18 mouse cellular contexts compared by ENCODE assay signal in the genomic region with DNA sequence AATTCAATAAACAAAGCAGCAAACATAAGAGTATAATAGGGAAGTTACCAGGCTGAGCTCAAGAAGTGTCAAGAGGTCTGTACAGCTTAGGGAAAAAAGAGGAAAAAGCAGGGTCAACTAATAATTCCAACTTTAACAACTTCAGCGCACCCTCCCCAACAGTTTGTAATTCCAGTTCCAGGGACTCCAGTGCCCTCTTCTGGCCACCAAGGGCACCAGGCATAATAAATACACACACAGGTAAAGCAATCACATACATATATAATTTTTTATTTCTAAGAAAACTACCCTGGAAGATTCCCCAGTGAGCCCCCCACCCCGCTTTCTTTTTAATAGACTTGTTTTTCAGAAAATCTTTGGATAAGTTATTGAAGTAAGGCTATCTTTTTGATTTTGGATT. TPM values are rescaled to one million over a fixed set of nuclear protein-coding genes. Genes with fewer than 3 reads are reported as not detected.
A peak's percentile ranks its signal among the peaks of the same experiment; 100 is the strongest.
DNase-seq lines count a peak whose midpoint lies in the region; ATAC-seq and TF ChIP-seq lines count a peak whose summit lies in the region.
"Had no signal": no experiment of that assay in that cellular context is flagged by ENCODE, and none has a peak within 500 bp of the region (broad histone marks: within the 10 kb centered on the region; RNA-seq: fewer than 3 reads in every experiment).

No protein-coding gene starts in this region.

- no peaks in the 10 kb centered on the region for H3K9me3 ChIP-seq in kidney, postnatal 0 days (replicated peaks; ENCODE audit: low read length)
- no peaks in the 10 kb centered on the region for H3K9me3 ChIP-seq in lung, postnatal 0 days (ENCODE audit: low read length)
- no peaks in the 10 kb centered on the region for H3K9me3 ChIP-seq in stomach, postnatal 0 days (ENCODE audit: control insufficient read depth, low read length)
- H3K9me3 ChIP-seq: embryonic facial prominence, embryonic 15.5 days; forebrain, embryonic 12.5 days; kidney, embryonic 15.5 days; limb, embryonic 12.5 days; lung, embryonic 15.5 days; megakaryocyte, embryonic 14.5 days had no signal

- no peak overlapping the region for H3K27ac ChIP-seq in kidney, postnatal 0 days
- no peak overlapping the region for H3K27ac ChIP-seq in lung, postnatal 0 days (ENCODE audit: low read length)
- H3K27ac ChIP-seq in bone marrow, adult 2 months (ENCODE audit: control insufficient read depth, insufficient read depth, low read depth, low read length, poor library complexity) = no peak overlapping the region
- H3K27ac ChIP-seq in stomach, postnatal 0 days (replicated peaks) = no peak overlapping the region
- H3K27ac ChIP-seq: embryonic facial prominence, embryonic 15.5 days; forebrain, embryonic 12.5 days; kidney, embryonic 15.5 days; limb, embryonic 12.5 days; lung, embryonic 15.5 days had no signal

- 98% methylated on average over 2 of the region's 2 CpGs for WGBS in kidney, postnatal 0 days
- WGBS in lung, postnatal 0 days = 95% methylated on average over 2 of the region's 2 CpGs
- 94% methylated on average over 2 of the region's 2 CpGs for whole genome bisulfite sequencing in bone marrow, adult 2 months
- over 99% methylated on average over 2 of the region's 2 CpGs for WGBS in stomach, postnatal 0 days

- peak; percentile 52 for TF ChIP-seq CTCF in kidney, postnatal 0 days (IDR thresholded peaks at IDR 0.05; ENCODE audit: low read depth)
- peak; percentile 47 for TF ChIP-seq CTCF in lung, postnatal 0 days (IDR thresholded peaks at IDR 0.05)
- TF ChIP-seq CTCF in bone marrow, adult 2 months (IDR thresholded peaks at IDR 0.05; ENCODE audit: control insufficient read depth, insufficient read depth, low read length) = peak; percentile 29; the same call in 1 of the 2 replicates
- peak; percentile 56 for TF ChIP-seq CTCF in stomach, postnatal 0 days (IDR thresholded peaks at IDR 0.05; ENCODE audit: low read depth)

- ATAC-seq in kidney, postnatal 0 days (replicated peaks; ENCODE audit: low FRiP score, low read depth) = no peak
- no peak for ATAC-seq in lung, postnatal 0 days
- no peak for ATAC-seq in stomach, postnatal 0 days (ENCODE audit: low FRiP score, low TSS enrichment)
- ATAC-seq: inflammation-experienced regulatory T-cells, adult 6 months had no signal

- TF ChIP-seq POLR2A in bone marrow, adult 2 months (IDR thresholded peaks at IDR 0.05; ENCODE audit: borderline replicate concordance, control insufficient read depth, low read depth, low read length) = no peak

- H3K4me2 ChIP-seq in kidney, postnatal 0 days (ENCODE audit: low read length) = no peak overlapping the region
- H3K4me2 ChIP-seq in lung, postnatal 0 days (replicated peaks; ENCODE audit: low read depth, low read length) = no peak overlapping the region
- no peak overlapping the region for H3K4me2 ChIP-seq in stomach, postnatal 0 days (replicated peaks; ENCODE audit: low read depth)
- H3K4me2 ChIP-seq: embryonic facial prominence, embryonic 15.5 days; forebrain, embryonic 12.5 days; kidney, embryonic 15.5 days; limb, embryonic 12.5 days; lung, embryonic 15.5 days had no signal

- no peaks in the 10 kb centered on the region for H3K4me1 ChIP-seq in kidney, postnatal 0 days (replicated peaks; ENCODE audit: insufficient read depth, low read length)
- H3K4me1 ChIP-seq in lung, postnatal 0 days (ENCODE audit: insufficient read depth, low read depth, low read length) = no peaks in the 10 kb centered on the region
- no peaks in the 10 kb centered on the region for H3K4me1 ChIP-seq in bone marrow, adult 2 months (ENCODE audit: control insufficient read depth, insufficient read depth, low read length)
- no peaks in the 10 kb centered on the region for H3K4me1 ChIP-seq in stomach, postnatal 0 days (replicated peaks; ENCODE audit: control insufficient read depth, insufficient read depth)
- H3K4me1 ChIP-seq: embryonic facial prominence, embryonic 15.5 days; forebrain, embryonic 12.5 days; kidney, embryonic 15.5 days; limb, embryonic 12.5 days; lung, embryonic 15.5 days had no signal

- peaks cover 10% of the 10 kb centered on the region; the same call in 1 of the 2 replicates for H3K36me3 ChIP-seq in kidney, postnatal 0 days (ENCODE audit: insufficient read depth, low read length)
- peaks cover 10% of the 10 kb centered on the region; the same call in 1 of the 2 replicates for H3K36me3 ChIP-seq in lung, postnatal 0 days (ENCODE audit: insufficient read depth, low read length)
- H3K36me3 ChIP-seq in stomach, postnatal 0 days (ENCODE audit: control insufficient read depth, insufficient read depth, low read length) = peaks cover 8% of the 10 kb centered on the region; the same call in 1 of the 2 replicates

- H3K4me3 ChIP-seq in kidney, postnatal 0 days (replicated peaks; ENCODE audit: low read depth, low read length) = no peak overlapping the region
- no peak overlapping the region for H3K4me3 ChIP-seq in lung, postnatal 0 days (ENCODE audit: low read depth, low read length)
- H3K4me3 ChIP-seq in bone marrow, adult 2 months (replicated peaks; ENCODE audit: control insufficient read depth, low read depth, low read length) = no peak overlapping the region
- H3K4me3 ChIP-seq in stomach, postnatal 0 days (ENCODE audit: low read depth, low read length) = no peak overlapping the region
- H3K4me3 ChIP-seq: embryonic facial prominence, embryonic 15.5 days; forebrain, embryonic 12.5 days; kidney, embryonic 15.5 days; limb, embryonic 12.5 days; lung, embryonic 15.5 days; megakaryocyte, embryonic 14.5 days had no signal

- no peak for TF ChIP-seq EP300 in lung, postnatal 0 days (IDR thresholded peaks at IDR 0.05)
- TF ChIP-seq EP300 in stomach, postnatal 0 days (optimal IDR thresholded peaks at IDR 0.05) = no peak

- no peak overlapping the region for H3K9ac ChIP-seq in kidney, postnatal 0 days (ENCODE audit: low read depth, low read length)
- no peak overlapping the region for H3K9ac ChIP-seq in lung, postnatal 0 days (replicated peaks; ENCODE audit: low read depth)
- H3K9ac ChIP-seq in stomach, postnatal 0 days (ENCODE audit: low read length) = no peak overlapping the region
- H3K9ac ChIP-seq: embryonic facial prominence, embryonic 15.5 days; forebrain, embryonic 12.5 days; kidney, embryonic 15.5 days; limb, embryonic 12.5 days; lung, embryonic 15.5 days had no signal

- no peaks in the 10 kb centered on the region for H3K27me3 ChIP-seq in kidney, postnatal 0 days (ENCODE audit: insufficient read depth, low read length)
- H3K27me3 ChIP-seq in lung, postnatal 0 days (replicated peaks; ENCODE audit: insufficient read depth, low read length) = no peaks in the 10 kb centered on the region
- H3K27me3 ChIP-seq in stomach, postnatal 0 days (ENCODE audit: control insufficient read depth, insufficient read depth, low read length) = no peaks in the 10 kb centered on the region
- H3K27me3 ChIP-seq: CH12.LX; embryonic facial prominence, embryonic 15.5 days; forebrain, embryonic 12.5 days; kidney, embryonic 15.5 days; limb, embryonic 12.5 days; lung, embryonic 15.5 days; megakaryocyte, embryonic 14.5 days had no signal

- DNase-seq in kidney, postnatal 0 days (ENCODE audit: low spot score) = no peak
- no peak for DNase-seq in kidney, adult 18-20 months
- no peak for DNase-seq in lung, postnatal 0 days (ENCODE audit: low spot score)
- DNase-seq in lung, postnatal 14 days = no peak
- DNase-seq in stomach, postnatal 0 days (ENCODE audit: low spot score) = no peak
- DNase-seq in kidney, postnatal 36 days = no peak
- DNase-seq: cerebellum, adult 9-10 months; right cerebral cortex, adult 18-20 months; thymus, postnatal 36 days had no signal

RNA-seq across cellular contexts. Expression of gene Ubap2, which starts 29.5 kb away (rescaled TPM):
- polyA plus RNA-seq in kidney, postnatal 0 days (2015; fragmentation: Nextera tagmentation; extraction: Ambion mirVana) = 37.6 and 44.4 TPM in 2 replicates
- polyA plus RNA-seq in lung, postnatal 0 days (2015; fragmentation: Nextera tagmentation; extraction: Ambion mirVana) = 18.2 and 21.4 TPM in 2 replicates
- polyA plus RNA-seq in bone marrow, adult 2 months (2011; ENCODE audit: insufficient read depth, insufficient read length, low replicate concordance, missing spikeins) = 30.9 and 64.5 TPM in 2 replicates
- 17.9 and 19.5 TPM in 2 replicates for polyA plus RNA-seq in stomach, postnatal 0 days (2015; fragmentation: Nextera tagmentation; extraction: Ambion mirVana)
